Mouse (Mus musculus) cerebellum, adult 9-11 months (tissue): ENCODE data around the gene Gpc6.
A peak's percentile ranks its signal among the peaks of the same experiment; 100 is the strongest.

Experiments
- DNase-seq: peaks from one replicate; pipeline ENCODE4 v3.0.0; 2022

Gpc6 gene

GRCm38 (mm10) chr14:116924876-116925601 lies at the start of gene Gpc6:
Gene Gpc6 (plus strand): TSS chr14:116925315.
- peak; percentile 70 for DNase-seq

- DNase-seq: no peak
Observed at GRCm38 (mm10) chr14:116882480-116883044, 42.6 kb upstream of the Gpc6 start.

- DNase-seq: no peak
Observed at GRCm38 (mm10) chr14:116894316-116894715, 30.8 kb upstream of the Gpc6 start.

GRCm38 (mm10) chr14:116897971-116898370 lies 27.1 kb upstream of the Gpc6 start:
- DNase-seq: no peak

- no peak for DNase-seq
Observed at GRCm38 (mm10) chr14:116911768-116912167, 13.3 kb upstream of the Gpc6 start.

GRCm38 (mm10) chr14:116916874-116917273 lies 8.2 kb upstream of the Gpc6 start:
- DNase-seq: no peak

GRCm38 (mm10) chr14:116924266-116924665 lies 849 bp upstream of the Gpc6 start:
- no peak for DNase-seq

- peak; percentile 34 for DNase-seq
Observed at GRCm38 (mm10) chr14:116925691-116926403, 732 bp downstream of the Gpc6 start.

GRCm38 (mm10) chr14:116926404-116927171 lies 1.5 kb downstream of the Gpc6 start:
- peak; percentile 46 for DNase-seq

- DNase-seq: no peak
Observed at GRCm38 (mm10) chr14:116927341-116928315, 2.5 kb downstream of the Gpc6 start.

GRCm38 (mm10) chr14:116928395-116928794 lies 3.3 kb downstream of the Gpc6 start:
- DNase-seq: no peak

GRCm38 (mm10) chr14:116928796-116929529 lies 3.8 kb downstream of the Gpc6 start:
- DNase-seq: no peak

- DNase-seq: no peak
Observed at GRCm38 (mm10) chr14:116933825-116934224, 8.7 kb downstream of the Gpc6 start.

GRCm38 (mm10) chr14:116937910-116938560 lies 12.9 kb downstream of the Gpc6 start:
- no peak for DNase-seq

GRCm38 (mm10) chr14:116938735-116939134 lies 13.6 kb downstream of the Gpc6 start:
- no peak for DNase-seq

GRCm38 (mm10) chr14:116939561-116939960 lies 14.4 kb downstream of the Gpc6 start:
- DNase-seq: no peak

GRCm38 (mm10) chr14:116941772-116942171 lies 16.7 kb downstream of the Gpc6 start:
- no peak for DNase-seq

- DNase-seq: no peak
Observed at GRCm38 (mm10) chr14:116943751-116944150, 18.6 kb downstream of the Gpc6 start.

- no peak for DNase-seq
Observed at GRCm38 (mm10) chr14:116945975-116946374, 20.9 kb downstream of the Gpc6 start.

- no peak for DNase-seq
Observed at GRCm38 (mm10) chr14:116947461-116947860, 22.3 kb downstream of the Gpc6 start.
